Mouse (Mus musculus): Measurements from ENCODE around the gene Khdc1c.
"Not testable (repeated sequence)": the region's sequence is repeated elsewhere in the genome, so short reads cannot be mapped to it uniquely, and the experiment has no call there.

Khdc1c gene

GRCm38 (mm10) chr1:21368031-21368430, at the start of gene Khdc1c:
TSS of gene Khdc1c (plus strand) at chr1:21368331.
- not testable (repeated sequence) for DNase-seq (ENCODE audit: low spot score)

GRCm38 (mm10) chr1:21320271-21320670, 47.9 kb upstream of the Khdc1c start:
- DNase-seq (ENCODE audit: low spot score) = not testable (repeated sequence)

GRCm38 (mm10) chr1:21321656-21322055, 46.5 kb upstream of the Khdc1c start:
- no peak for DNase-seq (ENCODE audit: low spot score)

GRCm38 (mm10) chr1:21323996-21324574, 44.0 kb upstream of the Khdc1c start:
- DNase-seq (ENCODE audit: low spot score) = no peak

GRCm38 (mm10) chr1:21324633-21325032, 43.5 kb upstream of the Khdc1c start:
- DNase-seq (ENCODE audit: low spot score) = no peak

GRCm38 (mm10) chr1:21326733-21327132, 41.4 kb upstream of the Khdc1c start:
- DNase-seq (ENCODE audit: low spot score) = no peak

GRCm38 (mm10) chr1:21331161-21331560, 37.0 kb upstream of the Khdc1c start:
- DNase-seq (ENCODE audit: low spot score) = not testable (repeated sequence)

GRCm38 (mm10) chr1:21333222-21333973, 34.7 kb upstream of the Khdc1c start:
- no peak for DNase-seq (ENCODE audit: low spot score)

- no peak for DNase-seq (ENCODE audit: low spot score)
Measured at GRCm38 (mm10) chr1:21335836-21336235, 32.3 kb upstream of the Khdc1c start.

GRCm38 (mm10) chr1:21340745-21341144, 27.4 kb upstream of the Khdc1c start:
- DNase-seq (ENCODE audit: low spot score) = no peak

GRCm38 (mm10) chr1:21344253-21344652, 23.9 kb upstream of the Khdc1c start:
- DNase-seq (ENCODE audit: low spot score) = no peak

- DNase-seq (ENCODE audit: low spot score) = not testable (repeated sequence)
Measured at GRCm38 (mm10) chr1:21344752-21345151, 23.4 kb upstream of the Khdc1c start.

GRCm38 (mm10) chr1:21349341-21349740, 18.8 kb upstream of the Khdc1c start, which contains the start of gene Khdc1a:
TSS of gene Khdc1a (plus strand) at chr1:21349641.
- no peak for DNase-seq (ENCODE audit: low spot score)

GRCm38 (mm10) chr1:21383256-21383655, 15.1 kb downstream of the Khdc1c start, which contains the start of gene Khdc1b:
TSS of gene Khdc1b (plus strand) at chr1:21383556.
- DNase-seq (ENCODE audit: low spot score) = no peak

- no peak for DNase-seq (ENCODE audit: low spot score)
Measured at GRCm38 (mm10) chr1:21391138-21391671, 23.1 kb downstream of the Khdc1c start.

GRCm38 (mm10) chr1:21402804-21403203, 34.7 kb downstream of the Khdc1c start:
- no peak for DNase-seq (ENCODE audit: low spot score)

- DNase-seq (ENCODE audit: low spot score) = no peak
Measured at GRCm38 (mm10) chr1:21407266-21407665, 39.1 kb downstream of the Khdc1c start.

- DNase-seq (ENCODE audit: low spot score) = peak; percentile 29
Measured at GRCm38 (mm10) chr1:21411331-21412196, 43.4 kb downstream of the Khdc1c start.

- no peak for DNase-seq (ENCODE audit: low spot score)
Measured at GRCm38 (mm10) chr1:21412197-21412555, 44.0 kb downstream of the Khdc1c start.

- no peak for DNase-seq (ENCODE audit: low spot score)
Measured at GRCm38 (mm10) chr1:21419370-21419769, 51.2 kb downstream of the Khdc1c start.
